Mouse (Mus musculus) lung, postnatal 25 days (tissue): Measurements from ENCODE around the gene Zfp956.

ENCODE experiments used
- DNase-seq: peaks from one replicate; pipeline ENCODE4 v3.0.0; 2022; ENCODE audit warnings: low spot score

Zfp956 gene

GRCm38 (mm10) chr6:47953191-47953726, at the start of gene Zfp956:
Zfp956 (plus strand) TSS chr6:47953390.
- DNase-seq, result peak; percentile 97

- no peak for DNase-seq
Measured at GRCm38 (mm10) chr6:47903587-47903986, 49.6 kb upstream of the Zfp956 start.

GRCm38 (mm10) chr6:47904361-47904760, 48.8 kb upstream of the Zfp956 start:
- DNase-seq, result no peak

- no peak for DNase-seq
Measured at GRCm38 (mm10) chr6:47904917-47905695, 48.1 kb upstream of the Zfp956 start.

GRCm38 (mm10) chr6:47906326-47906725, 46.9 kb upstream of the Zfp956 start:
- no peak for DNase-seq

GRCm38 (mm10) chr6:47909007-47909406, 44.2 kb upstream of the Zfp956 start:
- no peak for DNase-seq

- no peak for DNase-seq
Measured at GRCm38 (mm10) chr6:47911650-47912049, 41.5 kb upstream of the Zfp956 start.

- no peak for DNase-seq
Measured at GRCm38 (mm10) chr6:47912991-47913390, 40.2 kb upstream of the Zfp956 start.

GRCm38 (mm10) chr6:47917051-47917450, 36.1 kb upstream of the Zfp956 start:
- DNase-seq, result no peak

GRCm38 (mm10) chr6:47918768-47919274, 34.4 kb upstream of the Zfp956 start:
- DNase-seq, result no peak

GRCm38 (mm10) chr6:47919646-47920446, 33.3 kb upstream of the Zfp956 start:
- DNase-seq, result no peak

GRCm38 (mm10) chr6:47920447-47921340, 32.5 kb upstream of the Zfp956 start, which contains the start of gene Zfp212:
Zfp212 (plus strand) TSS chr6:47920476.
- peak; percentile 91 for DNase-seq

GRCm38 (mm10) chr6:47942461-47942860, 10.7 kb upstream of the Zfp956 start:
- no peak for DNase-seq

GRCm38 (mm10) chr6:47943021-47943691, 10.0 kb upstream of the Zfp956 start:
- peak; percentile 71 for DNase-seq

- DNase-seq, result no peak
Measured at GRCm38 (mm10) chr6:47943721-47944120, 9.5 kb upstream of the Zfp956 start.

GRCm38 (mm10) chr6:47947388-47947787, 5.8 kb upstream of the Zfp956 start:
- no peak for DNase-seq

GRCm38 (mm10) chr6:47954425-47954824, 1.2 kb downstream of the Zfp956 start:
- no peak for DNase-seq

GRCm38 (mm10) chr6:47957816-47958215, 4.6 kb downstream of the Zfp956 start:
- no peak for DNase-seq

GRCm38 (mm10) chr6:47960685-47961421, 7.7 kb downstream of the Zfp956 start:
- no peak for DNase-seq

GRCm38 (mm10) chr6:47963051-47963450, 9.9 kb downstream of the Zfp956 start:
- no peak for DNase-seq
